Mouse (Mus musculus) T-helper 1 cell (primary cell): Measurements from ENCODE around the gene Ephb1.

ENCODE experiments used
- in situ Hi-C: fragments of 300-600 bp; cut with MboI, MseI; formaldehyde crosslinking; loops from one replicate; pipeline ENCODE4 v1.15.1; 2025; ENCODE audit warnings: high pct_unique_total_duplicates

The Ephb1 gene

DNA sequence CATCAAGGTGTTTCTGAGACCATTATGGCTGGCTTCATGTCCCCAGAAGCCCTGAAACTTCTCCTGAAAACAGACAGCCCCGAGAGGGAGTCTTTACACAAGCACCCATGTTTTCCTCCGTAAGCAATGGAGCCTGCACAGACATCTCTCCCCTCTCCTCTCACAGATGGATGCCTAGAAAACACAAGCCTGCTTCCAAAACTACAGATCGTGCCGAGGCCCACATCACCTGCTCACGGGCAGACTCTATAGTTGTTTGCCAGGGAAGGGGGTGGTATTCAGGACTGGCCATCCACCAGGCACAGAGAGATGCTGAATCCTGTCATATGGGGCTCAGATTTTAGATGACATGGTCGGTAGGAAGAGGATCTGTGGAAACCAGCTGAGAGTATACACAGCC lies 98.7 kb downstream of the Ephb1 start:
- in situ Hi-C loops = no loop called here

DNA sequence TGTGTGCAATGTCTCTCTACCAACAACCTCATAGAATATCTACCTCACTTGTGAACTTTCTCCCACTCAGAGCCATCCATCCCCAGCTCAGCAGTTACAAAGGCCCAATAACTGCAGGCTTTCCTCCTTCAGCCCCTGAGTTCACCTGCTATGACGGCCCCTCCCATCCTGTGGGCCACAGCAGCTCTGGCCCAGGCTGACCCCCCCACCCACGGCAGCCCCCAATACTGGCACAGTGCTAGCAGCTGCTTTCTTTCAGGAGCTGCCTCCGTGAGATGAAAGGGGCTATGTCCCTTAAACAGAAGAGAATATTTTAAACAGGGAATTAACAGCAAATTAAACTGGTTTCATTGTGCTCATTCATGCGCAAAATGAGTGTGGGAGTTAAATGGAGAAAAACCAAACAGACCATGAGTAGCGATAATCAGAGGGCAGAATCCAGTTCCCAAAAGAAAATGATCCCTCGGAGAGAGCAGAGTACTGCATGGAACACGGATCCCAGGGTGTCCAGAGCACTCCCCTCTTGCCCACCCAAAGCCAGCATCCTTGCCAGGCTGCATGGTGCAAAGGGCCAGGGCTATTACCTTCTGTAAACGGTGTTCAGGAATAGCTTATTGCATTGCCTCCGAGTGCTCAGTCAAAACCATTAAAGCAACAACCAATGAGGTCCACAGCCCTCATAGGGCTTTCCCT lies 105.2 kb downstream of the Ephb1 start:
- in situ Hi-C loops = no loop called here

DNA sequence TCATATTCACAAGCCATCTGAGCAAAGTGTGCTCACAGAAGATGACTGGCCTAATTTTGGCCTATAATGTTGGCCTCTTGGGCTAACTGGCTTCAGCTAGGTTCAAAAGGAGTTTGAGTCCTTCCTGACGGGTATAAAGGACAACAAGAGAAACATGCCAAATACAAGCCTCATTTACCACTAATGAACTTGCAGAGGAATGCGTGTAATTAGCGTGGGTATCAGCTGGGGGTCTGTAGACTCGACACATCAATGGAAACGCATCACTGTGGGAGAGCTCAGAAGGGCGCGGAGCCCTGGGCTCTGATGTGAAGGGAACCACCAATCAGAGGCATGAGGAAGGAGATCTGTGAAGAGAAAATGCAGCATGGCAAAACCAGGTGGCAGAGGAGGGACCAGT lies 108.9 kb downstream of the Ephb1 start:
- in situ Hi-C loops = no loop called here

DNA sequence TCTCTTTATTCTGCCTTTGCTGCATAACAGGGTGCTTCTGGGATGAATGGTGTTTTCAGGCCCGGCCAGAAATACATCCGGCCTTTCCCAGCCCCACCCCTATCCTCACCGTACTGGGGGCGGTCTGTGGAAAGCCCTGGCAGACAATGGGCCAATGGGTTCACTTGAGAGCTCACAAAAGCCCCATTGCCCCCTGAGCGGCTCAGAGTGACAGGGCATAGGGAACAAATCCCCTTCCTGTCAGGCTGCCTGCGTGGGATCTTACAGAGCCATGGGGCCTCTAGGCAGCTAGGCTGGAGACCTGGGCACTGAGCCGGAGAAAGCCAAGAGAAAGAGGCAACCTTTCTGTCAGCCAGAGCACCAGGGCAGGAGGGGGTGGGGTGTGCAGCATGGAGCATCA lies 111.2 kb downstream of the Ephb1 start:
- in situ Hi-C loops = no loop called here

DNA sequence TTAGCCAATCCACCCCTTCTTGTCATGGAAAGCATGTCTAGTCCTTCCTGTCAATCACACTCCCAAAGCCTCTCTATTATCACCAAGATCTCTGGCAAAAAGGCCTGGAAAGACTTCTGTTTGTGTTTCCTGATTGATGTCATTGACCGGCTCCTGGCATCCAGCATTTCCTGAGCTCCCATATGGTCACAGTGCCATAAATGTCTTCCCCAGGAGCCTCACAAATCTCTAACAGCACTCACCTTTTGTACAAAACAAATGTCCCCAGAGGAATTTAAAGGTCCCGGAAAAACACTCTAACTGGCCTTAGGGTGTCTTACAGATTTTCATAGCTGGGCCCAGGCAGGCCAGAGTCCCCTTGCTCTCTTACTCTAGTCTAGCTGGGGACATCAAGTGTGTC lies 112.9 kb downstream of the Ephb1 start:
- in situ Hi-C loops = no loop called here

DNA sequence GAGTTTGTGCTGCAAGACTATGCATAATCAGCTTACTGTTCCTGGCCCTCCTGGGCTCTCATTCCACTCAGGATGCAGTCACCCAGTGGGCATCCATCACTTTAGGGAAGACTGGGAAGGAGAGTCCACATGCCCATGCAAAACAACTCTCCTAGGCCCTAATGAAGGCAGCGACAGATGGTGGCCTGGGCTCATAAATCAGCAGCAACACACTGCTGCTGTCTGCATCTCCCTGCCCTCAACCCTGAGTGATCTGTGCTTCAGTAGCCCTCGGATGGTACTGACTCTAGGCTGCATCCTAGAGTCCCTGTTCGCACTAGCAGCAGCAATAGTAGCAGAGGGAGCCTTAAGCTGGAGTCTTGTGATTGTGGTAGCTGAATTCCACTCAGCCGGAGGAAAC lies 114.3 kb downstream of the Ephb1 start:
- in situ Hi-C loops = no loop called here

DNA sequence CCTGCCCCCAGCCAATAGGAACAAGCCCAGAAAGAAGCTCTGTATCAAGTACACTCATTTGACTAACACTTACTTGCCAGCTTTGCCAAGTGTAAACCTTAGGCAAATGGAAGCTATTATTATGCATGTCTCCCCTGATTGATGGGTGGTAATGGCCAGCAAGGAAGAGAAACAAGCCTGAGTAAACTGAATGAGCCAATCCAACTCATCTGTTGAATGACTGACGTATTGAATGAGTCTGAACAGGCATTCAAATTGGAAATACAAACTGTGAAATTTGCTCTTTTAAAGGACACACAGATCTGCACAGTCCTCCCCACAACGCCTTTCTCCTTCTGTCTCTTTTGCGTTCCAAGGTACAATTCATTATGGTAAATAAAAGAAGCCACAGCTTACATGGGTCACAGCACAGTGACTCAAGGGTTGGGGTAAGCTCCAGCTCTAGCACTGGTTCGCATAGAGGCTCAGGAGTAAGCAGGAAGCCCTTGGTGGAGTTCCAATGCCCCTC lies 119.0 kb downstream of the Ephb1 start:
- in situ Hi-C loops = no loop called here

DNA sequence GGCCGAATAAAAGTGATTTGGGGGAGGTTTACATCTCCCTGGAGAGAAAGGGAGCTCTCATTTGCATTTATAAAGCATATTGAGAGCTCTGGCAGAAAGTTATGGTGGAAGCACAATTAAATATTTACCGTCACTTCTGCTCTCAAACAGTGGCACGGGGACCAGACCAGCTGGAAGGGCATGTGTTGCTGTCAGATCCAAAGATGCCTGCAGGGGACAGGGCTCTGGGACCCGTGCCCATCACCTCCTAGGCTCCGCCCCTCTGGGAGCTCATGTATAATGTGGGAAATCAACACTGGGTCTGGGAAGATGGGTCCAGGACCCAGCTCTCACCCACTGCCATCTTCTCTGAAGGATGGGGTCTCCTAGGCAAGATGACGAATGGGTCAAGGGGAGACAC lies 123.2 kb downstream of the Ephb1 start:
- in situ Hi-C loops = no loop called here

DNA sequence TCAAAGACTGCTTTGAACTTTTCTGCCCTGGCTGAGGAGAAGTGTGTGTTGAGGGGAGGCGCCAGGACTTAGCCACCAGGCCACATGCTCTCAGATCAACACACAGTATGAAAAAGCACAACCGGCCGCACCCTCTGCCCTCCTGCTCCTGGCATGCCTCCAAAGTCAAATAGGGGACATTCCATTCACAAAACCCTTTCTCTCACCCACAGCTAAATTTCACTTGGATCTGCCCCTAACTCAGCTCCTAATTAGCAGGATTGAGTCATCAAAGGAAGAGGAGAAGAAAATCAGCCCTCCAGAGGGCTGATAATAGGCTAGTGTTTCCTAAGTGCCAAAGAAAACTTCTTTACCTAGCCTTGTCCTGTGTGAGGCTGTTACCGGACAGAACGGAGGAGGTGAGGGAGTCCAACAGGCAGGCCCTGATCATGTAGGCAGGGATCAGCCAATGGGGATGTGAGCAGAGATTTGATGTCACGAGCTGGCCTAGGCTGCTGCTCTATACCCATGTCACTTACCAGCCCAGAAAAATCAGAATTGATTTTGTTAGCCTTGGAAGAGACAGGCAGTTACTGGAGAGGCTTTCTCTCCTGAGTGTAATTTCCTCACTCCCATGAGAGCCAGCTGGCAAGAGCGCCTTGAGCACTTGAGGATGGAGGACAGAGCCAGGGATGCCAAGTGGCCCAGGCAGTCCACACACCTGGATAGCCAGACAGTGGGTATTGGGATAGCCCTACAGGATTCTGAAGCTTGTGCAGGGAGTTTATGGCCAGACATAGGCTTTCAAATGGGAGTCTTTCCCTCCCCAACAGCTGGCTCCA lies 137.5 kb downstream of the Ephb1 start:
- in situ Hi-C loops = no loop called here

DNA sequence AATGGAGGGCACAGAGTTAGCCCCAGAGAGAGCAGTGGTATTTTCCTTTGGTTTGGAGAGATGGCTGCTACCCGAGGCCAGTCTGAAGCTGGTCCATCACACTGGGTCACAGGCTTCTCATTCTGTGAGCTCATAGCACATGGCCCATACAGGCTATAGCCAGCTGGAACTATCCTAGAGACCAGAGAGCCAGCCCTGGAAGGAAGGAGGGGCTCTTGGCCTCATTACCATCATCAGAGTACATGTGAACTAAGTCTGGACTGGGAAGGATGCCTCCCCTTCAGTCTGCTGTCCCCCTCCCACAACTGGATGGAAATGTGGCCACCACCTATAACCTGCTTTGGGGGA lies 142.5 kb downstream of the Ephb1 start:
- in situ Hi-C loops = no loop called here

DNA sequence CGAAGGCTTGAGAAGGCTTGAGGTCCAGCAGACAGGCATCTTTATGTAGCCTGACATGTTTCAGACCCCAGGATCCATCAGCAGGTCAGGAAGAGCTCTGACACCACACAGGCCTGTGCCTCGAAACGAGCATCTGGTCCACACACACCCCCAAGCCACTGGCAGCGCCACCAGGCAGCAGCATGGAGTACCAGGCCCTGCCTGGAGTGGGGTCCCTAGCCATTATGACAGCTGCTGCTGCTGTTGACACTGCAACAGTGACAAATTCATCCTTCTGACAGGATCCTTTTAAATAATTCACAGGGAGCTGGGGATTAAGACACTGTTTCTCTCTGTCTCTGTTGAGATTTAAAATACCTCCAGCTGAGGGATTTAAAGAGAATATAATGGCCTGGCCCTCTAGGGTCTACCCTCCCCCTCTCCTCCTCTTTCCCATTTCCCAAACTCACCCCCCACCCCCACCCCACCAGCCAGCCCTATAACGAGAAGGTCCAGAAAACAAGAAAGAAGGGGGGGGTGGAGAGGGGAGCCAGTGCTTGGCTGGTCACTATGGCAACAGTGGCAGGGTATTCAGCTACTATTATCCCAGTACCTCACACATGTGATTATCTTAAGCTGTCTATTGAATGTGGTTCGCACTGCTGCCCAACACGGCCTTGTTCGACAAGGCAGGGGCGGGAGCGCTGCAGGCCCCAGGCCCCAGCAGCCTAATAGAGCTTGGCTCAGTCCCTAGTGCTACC lies 143.0 kb downstream of the Ephb1 start:
- in situ Hi-C loops = no loop called here

DNA sequence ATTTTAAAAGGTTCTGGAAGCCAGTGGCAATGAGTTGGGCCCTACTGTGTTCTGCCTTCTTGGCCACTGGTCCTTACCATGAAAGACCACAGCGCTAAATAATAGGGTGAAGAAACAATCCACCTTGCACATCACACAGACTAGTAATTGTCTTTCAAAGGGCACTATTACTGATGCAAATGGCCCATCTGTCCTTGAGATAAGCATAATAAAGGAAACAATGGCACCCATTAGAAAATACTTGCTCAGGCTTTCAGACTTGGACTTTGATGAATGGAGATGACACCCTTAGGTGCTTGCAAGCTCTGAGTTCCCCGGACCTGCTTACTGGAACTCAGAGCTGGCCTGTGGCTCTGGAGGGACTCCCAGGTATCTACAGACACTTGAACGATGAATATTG lies 149.0 kb downstream of the Ephb1 start:
- in situ Hi-C loops = no loop called here

DNA sequence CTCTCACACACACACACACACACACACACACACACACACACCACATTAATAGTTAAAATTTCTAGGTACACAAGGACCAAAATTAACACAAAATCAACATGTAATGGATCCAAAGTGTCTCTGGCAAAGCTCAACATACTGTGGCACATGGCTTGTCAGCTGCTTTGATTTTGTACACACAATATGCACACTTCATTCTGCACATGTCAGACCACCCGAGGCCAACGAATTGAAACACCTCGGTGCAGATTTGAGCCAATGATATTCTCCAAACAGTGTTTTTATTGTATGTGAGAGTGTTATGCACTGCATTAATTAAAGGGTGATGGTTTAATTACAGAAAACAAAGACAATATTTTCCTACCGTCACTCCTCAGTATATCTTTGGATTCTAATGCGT lies 152.6 kb downstream of the Ephb1 start:
- in situ Hi-C loops = no loop called here

DNA sequence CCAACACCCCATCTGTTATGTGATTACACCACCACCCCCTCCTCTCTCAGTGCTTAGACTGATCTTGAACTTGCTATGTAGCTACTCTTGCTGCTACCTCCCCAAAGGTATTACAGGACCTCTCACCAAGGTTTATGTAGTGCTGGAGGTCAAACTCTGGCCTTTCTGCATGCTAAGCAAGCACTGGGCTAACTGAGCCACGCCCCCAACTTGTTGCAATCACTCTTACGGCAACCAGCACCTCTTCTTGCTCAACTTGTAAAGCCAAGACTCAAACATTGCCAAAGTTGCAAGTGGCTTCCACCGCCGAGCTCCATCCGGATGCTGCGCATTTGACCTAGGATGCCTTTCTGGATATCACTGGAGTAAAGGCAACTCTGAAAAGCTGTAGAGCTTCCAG lies 157.6 kb downstream of the Ephb1 start:
- in situ Hi-C loops = no loop called here

DNA sequence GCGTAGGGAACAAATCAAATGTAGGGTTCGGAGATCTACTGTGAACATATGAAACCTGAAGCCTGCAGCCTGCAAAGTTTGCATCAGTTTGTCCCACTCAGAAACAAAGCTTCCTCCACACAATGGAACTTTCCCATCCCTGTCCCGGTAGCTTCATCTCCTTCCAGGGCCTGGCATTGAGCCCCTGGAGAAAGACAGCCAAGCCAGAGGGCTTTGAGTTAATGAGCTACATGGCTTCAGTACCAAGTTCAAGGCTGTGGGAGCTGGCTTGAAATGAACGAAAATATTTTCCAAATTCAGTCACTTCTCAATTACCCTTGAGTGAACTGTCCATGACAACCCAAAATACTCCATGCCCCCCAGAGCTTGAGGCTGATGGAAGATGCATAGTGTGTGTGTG lies 160.4 kb downstream of the Ephb1 start:
- in situ Hi-C loops = no loop called here

DNA sequence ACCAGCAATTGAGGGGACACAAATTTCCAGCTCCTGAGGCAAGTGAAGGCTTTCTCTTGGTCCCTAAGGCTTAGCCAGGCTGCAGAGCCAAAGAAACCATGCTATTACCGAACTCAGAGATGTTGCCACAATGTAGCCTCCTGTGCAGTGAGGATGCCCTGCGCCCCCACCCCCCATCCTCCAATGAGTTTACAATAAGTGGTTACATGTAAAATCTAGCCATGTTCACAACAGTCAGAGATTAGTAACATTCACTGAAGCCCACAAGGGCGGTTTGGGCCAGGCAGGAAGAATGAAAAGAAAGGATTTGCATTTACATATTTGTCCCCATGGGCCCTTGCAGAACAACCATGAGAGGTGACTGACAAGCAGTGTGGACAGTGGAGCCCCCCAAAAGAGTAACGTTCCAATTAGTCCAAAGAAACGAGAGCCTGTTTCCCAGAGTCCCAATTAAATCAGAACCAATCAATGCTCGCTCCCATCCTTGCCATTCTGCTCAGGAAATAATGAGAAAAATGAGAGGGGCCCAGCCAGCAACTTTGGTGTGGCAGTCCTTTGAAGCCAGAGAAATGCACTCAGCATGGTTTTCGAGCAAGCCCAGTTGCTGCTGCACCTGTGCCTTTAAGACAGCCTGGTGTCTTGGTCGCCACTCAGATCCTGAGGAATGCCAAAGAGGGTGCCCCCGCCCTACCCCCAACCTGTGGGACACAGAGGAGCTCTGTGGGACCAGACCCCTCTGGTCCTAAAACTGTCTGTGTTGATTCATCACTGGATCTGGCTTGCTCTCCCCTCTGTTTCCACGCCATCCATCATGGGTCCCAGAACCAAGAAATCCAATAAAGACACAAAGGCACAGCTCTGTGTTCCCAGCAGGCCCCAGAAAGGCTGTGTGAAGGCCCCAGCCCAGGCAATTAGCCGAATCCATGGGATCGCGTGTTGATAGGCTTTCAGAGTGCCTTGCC lies 161.5 kb downstream of the Ephb1 start:
- in situ Hi-C loops = no loop called here

DNA sequence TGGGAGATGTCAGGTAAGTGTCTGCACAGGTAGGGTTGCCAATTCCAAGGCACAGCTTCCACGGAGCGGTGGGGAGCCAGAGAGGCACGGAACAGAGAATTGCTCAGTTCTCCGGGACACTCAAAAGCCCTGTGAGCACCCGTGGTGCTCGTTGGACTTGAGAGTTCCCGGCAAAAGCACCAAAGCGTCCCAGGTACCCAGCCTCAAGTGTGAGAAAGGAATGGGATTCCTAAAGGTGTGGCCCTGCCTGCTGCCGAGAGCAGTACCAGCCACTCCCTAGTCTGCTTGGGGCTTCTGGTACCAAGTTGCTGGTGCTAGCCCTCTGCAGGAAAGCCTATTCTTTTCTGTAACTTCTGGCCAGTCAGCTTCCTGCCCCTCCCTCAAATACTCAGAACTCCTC lies 164.4 kb downstream of the Ephb1 start:
- in situ Hi-C loops = no loop called here

DNA sequence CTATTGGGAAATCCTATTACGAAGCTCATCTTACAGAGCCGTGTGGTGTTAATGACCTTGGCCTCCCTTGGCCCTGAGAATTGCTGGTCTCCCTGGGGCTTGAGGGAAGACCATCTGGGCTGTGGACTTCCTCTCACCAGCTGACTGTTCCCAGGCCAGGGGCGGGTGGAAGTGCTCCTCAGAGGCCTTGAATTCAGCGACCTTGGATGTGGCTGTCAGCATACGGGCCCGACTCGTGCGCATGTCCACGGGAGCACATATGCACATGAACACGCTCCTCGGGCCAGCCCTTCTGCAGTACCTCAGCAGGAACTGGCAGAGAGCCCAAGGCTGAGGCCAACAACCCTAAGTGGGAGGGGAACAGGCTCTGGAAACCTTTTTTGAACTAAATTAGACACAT lies 165.1 kb downstream of the Ephb1 start:
- in situ Hi-C loops = no loop called here

DNA sequence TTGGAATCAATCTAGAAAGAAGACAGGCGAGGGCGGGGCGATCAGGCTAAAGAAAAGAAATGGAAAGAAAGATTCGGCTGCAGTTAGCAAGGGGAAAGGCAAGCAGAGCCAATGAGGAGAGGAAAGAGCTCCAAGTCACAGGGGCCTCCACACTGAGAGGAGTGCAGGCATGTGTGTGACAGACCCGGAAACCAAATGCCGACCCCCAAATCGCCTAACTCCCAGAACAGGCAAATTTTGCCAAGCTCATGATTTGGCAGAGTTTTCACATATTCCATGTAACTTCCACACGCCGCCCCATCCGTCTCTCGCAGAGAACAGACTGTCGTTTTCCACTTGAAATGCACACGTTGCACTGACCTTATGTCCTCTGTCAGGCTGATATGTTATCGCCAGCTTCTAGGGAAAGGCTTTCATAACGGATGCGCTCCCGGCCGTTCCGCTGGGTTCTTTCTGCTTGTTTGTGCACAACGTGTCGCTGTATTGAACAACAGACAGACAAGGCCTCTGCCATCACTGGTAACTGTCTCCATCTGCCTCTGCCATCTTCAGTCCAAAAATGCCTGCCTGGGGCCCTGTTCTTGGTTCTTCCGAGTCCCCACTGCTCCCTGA lies 170.7 kb downstream of the Ephb1 start:
- in situ Hi-C loops = no loop called here

DNA sequence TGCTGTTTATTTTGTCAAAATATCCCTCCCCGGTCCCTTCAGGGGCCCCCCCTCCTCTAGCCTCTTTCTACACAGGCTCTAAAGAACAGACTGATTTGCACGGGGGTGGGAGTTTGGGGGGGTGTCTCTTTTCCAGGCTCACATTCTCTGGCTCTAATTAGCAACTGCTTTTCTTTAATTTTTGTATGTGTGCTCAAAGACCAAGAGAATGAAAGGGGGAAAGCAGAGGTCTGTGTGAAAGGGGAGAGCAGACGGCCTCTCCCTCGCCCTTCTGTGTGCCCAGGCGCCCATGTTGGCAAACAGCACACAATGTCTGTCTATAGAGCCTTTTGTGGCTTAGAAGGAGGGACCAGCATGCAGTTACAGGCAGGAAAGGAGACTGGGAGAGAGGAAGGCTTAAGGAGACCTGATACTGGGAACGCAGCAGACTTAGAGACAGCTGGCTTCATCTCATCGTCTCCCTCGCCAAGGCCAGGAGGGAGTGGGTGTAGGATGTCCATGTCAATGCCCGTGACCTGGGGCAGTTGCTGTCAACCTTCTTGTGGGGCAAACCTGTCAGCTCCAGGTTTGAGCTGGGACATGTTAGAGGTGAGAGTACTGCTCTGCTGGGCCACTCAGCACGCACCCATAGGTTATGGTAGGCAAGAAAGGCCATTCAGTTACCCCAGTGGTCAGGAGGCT lies 172.5 kb downstream of the Ephb1 start:
- in situ Hi-C loops = no loop called here
